Mouse (Mus musculus): ENCODE measurements at regions not wholly inside any gene's neighbourhood (a gene's known extent, or its start where the extent isn't known, plus 50 kb on each side); places are given as distances from the start of the nearest gene placed in this dataset.

DNA sequence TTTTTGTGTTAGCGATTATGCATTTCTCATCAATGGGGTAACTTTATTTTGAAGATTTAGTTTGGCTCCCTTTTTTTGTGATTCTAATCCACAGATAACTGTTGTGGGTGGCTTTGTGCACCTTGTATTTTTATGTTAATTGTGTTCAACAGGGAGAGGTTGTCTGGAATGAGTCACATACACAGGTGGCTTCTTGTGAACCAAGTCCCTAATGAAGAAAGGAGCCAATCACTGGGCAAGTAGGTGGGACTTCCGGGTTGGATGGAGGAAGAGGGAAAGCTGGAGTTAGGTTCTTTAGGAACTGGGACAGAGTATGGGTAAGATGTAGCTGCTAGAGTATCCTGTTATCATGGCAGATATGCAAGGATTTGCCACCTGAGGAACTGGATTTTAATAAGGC, 925.2 kb downstream of the Flrt2 start:
- no peak for DNase-seq (ENCODE audit: low read depth)
